Mouse (Mus musculus) adrenal gland (tissue): ENCODE measurements around the gene Pbx2.

Source experiments
- intact Hi-C: fragments of 180-260 bp; cut with DNase I; formaldehyde crosslinking; loops from one replicate; pipeline ENCODE4 v1.15.1; 2025

The Pbx2 gene

GRCm38 (mm10) chr17:34576577-34576976 lies 14.5 kb upstream of the Pbx2 start:
- intact Hi-C loops, result no loop called here

- intact Hi-C loops, result no loop called here
These were observed 13.0 kb upstream of the Pbx2 start for GRCm38 (mm10) chr17:34578070-34578469.

DNA sequence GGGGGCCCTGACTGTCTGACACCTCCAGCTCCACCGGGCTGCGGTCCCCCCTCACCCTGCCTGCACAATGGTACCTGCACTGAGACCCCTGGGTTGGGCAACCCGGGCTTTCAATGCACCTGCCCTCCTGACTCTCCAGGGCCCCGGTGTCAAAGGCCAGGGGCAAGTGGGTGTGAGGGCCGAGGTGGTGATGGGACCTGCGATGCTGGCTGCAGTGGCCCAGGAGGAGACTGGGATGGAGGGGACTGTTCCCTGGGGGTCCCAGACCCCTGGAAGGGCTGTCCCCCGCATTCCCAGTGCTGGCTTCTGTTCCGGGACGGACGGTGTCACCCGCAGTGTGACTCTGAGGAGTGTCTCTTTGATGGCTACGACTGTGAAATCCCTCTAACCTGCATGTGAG lies 8.5 kb upstream of the Pbx2 start:
- intact Hi-C loops, result no loop called here

- intact Hi-C loops, result no loop called here
These were observed 7.7 kb upstream of the Pbx2 start for GRCm38 (mm10) chr17:34583397-34583796.

- intact Hi-C loops, result no loop called here
These were observed 7.2 kb upstream of the Pbx2 start for GRCm38 (mm10) chr17:34583819-34584218.

- intact Hi-C loops, result no loop called here
These were observed 5.9 kb upstream of the Pbx2 start for GRCm38 (mm10) chr17:34585121-34585520.

- intact Hi-C loops, result no loop called here
These were observed 4.9 kb upstream of the Pbx2 start for GRCm38 (mm10) chr17:34585877-34586771.

DNA sequence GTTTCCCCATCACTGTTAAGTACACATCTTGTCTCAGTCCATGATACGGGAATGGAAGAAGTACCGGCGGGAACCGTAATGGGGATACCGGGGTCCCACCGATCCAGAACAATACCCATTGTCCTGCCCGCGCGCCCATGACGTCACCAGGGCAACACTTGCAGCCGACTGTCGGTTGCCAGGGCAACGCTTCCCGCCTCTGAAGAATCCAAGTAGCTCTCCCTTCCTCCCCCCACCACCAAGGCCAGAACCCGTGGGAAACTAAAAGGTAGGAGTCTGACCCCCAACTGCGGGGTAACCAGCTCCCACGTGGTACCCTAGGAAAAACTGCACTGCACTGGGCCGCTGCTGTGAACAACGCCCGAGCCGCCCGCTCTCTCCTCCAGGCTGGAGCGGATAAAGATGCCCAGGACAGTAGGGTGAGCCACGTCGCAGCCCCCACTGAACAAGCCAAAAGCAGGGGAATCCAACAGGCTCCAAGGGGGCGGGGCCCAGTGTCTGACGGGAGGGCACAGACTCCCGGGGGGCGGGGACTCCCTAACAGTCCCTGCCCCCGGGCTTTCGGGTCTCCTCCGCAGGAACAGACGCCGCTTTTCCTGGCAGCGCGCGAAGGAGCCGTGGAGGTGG lies 4.2 kb upstream of the Pbx2 start:
- intact Hi-C loops, result no loop called here

- intact Hi-C loops, result no loop called here
These were observed 3.6 kb upstream of the Pbx2 start for GRCm38 (mm10) chr17:34587423-34587811.

DNA sequence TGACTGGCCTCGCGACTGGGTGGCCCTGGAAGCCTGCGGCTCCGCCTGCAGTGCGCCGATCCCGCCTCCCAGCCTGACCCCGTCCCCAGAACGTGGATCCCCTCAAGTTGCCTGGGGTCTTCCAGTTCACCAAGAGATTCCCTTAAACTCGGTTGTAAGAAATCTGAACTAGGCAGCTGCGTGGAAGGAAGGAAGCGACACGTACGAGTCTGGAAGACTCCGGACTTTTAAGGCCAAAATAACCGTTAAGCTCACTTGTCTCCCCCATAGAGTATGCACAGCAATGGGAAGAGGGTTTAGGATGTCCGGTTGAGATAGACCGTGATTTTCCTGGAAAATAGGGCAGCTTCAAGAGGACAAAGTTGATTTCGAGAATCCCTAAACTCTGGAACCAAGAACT lies 3.3 kb upstream of the Pbx2 start:
- intact Hi-C loops, result no loop called here

- intact Hi-C loops, result no loop called here
These were observed 2.3 kb upstream of the Pbx2 start for GRCm38 (mm10) chr17:34588767-34589166.

DNA sequence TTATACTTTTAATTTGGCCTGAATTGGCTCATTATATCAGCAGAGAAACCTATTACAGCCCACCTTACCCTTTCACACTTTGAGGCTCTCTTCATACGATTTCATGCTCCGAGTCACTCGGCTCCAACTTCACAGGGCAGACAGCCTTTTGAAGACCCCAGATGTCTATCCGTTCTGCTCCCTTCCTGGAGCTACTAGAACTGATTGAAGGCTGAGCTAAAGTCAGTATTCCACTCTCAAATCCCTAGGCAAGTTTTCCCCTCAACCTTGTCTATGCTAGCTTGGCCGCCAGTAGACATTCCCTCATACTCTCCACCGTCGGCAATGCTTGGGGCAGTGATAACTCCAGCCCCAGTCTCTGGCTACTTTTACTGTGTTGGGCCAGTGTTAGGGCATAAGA lies 1.9 kb upstream of the Pbx2 start:
- intact Hi-C loops, result no loop called here

- intact Hi-C loops, result no loop called here
These were observed 1.4 kb upstream of the Pbx2 start, which contains the start of gene Gpsm3 for GRCm38 (mm10) chr17:34589681-34590101. Gpsm3 (plus strand) TSS chr17:34589806.

DNA sequence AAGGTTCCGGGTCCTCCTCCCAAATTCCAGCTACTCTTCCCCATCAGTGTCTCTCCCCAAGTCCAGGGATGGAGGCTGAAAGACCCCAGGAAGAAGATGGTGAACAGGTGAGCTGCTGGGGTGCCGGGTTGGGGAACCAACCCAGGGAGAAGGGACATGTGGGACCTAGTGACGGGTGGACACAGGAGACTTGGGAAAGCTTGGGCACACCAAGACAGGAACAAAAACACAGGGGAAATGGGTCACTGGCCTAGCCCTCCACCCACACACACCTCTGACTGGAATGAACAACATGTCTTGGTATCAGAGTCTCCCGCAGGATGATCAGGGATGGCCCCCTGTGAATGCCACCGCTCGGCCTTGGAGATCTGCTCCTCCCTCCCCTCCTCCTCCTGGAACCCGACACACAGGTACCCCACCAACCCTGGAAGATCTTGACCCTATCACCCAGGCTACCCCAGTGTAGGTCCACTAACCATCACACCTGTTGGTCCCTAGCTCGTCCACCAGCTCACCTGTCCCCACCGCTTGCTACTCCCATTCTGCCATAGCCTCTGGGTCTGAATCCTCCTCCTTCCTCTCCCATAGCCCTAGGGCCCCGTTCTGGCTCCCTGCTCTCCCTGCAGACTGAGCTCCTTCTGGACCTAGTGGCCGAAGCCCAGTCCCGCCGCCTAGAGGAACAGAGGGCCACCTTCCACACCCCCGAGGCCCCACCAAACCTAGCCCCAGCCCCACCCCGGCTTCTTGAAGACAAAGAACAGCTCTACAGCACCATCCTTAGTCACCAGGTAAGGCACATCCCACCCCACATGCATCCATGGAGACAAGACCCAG lies 695 bp upstream of the Pbx2 start:
- intact Hi-C loops, result no loop called here

GRCm38 (mm10) chr17:34591994-34592375 lies 919 bp downstream of the Pbx2 start:
- intact Hi-C loops, result no loop called here

DNA sequence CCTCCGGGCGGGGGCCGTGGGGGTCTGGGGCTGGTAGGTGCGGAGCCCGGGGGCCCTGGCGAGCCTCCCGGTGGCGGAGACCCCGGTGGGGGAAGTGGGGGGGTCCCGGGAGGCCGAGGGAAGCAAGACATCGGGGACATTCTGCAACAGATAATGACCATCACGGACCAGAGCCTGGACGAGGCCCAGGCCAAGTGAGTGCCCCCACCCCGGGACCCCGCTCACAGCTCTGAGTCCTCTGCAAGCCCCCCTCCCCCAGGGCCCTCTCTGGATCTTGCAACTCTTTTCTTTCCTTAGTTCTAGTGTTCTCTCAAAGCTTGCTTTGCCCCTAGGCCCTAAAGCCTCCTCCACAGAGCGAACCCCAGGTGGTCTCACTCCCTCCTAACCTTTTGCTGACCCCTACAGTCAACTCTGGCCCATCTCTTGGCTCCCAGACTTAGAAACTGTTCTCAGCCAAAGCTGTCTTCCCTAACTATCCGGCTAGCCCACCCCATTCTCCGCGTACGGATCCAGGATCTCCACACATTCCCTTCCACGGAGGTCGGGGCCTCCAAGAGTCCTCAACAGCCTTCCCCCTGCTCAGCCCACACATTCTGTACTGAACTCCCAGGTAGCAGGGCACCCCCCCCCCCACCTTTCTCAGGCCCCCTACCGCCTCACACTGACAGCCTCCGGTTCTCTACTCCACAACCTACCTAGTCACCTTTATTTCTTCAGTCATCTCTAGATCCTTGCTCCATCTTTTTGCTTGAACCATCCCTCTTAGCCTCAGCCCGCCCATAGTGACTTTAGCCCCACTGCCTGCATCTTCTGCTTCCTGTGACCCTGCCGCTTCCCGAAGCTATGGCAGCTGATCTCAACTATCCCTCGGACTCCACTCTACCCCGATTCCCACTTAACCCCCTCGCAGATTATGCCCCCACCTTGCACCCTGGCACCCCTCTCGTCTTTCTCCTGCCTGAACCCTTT lies 1.8 kb downstream of the Pbx2 start:
- intact Hi-C loops, result no loop called here

DNA sequence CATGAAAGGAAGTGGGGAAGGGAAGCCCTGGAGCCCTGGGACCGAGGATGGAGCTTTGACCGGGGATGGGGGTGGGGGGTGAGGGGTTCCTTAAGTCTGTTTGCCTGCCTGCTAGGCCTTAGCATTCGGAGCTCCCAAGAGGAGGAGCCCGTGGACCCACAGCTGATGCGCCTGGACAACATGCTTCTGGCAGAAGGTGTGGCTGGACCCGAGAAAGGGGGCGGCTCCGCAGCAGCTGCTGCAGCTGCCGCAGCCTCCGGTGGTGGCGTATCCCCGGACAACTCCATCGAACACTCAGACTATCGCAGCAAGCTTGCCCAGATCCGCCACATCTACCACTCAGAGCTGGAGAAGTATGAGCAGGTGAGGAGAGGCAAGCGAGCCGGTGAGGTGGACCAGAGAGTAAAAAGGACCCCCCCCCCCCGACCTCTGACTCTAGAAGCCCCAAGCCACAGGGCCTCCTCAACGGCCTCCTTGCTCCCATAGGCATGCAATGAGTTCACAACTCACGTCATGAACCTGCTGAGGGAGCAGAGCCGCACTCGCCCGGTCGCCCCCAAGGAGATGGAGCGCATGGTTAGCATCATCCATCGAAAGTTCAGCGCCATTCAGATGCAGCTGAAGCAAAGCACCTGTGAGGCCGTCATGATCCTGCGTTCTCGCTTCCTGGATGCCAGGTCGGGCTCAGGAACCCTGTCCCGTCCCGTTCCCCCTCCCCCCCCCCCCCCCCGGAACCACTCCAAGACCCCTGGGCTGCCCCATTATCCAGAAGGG lies 2.9 kb downstream of the Pbx2 start:
- intact Hi-C loops, result no loop called here

DNA sequence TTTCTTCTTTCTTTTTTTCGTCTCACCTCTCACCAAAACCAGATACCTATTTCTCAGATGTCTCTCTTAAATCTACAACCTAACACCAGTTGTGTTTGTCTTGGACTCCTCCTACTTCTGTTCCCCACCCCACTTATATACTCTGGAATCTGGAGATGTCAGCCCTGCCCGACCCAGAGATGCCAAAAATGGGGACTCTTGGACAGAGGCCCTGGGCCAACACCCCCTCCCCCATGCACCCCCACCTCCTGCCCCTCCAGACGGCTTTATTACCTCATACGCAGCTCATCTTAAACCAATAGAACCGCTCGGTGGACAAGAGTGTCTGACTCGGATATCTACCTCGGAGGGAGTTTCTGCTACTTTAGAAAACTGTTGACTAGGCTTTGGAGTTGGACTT lies 5.0 kb downstream of the Pbx2 start:
- intact Hi-C loops, result no loop called here

DNA sequence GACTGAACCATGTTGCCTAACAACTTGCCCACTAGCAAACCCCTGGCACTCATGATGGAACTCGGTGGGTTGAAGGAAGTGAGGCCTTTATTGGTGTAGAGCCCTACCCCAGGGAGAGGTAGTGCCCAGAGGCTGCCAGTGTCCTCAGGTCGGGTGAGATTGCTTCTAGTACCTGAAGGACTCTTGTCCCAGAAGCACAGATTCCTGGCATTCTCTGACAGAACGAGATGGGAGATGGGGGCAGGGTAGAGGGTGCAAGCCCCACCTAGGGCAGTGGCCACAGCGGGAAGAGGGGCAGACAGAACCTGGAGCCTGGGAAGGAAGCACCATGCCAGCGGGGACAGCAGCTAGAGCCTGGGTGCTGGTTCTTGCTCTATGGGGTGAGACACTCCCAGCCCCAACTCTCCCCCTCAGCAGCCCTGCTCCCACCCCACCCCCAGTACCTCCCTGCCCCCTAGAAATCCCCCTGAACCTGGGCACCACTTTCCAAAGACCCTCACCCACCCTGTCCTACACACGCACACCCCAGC lies 6.6 kb downstream of the Pbx2 start, which contains the start of gene Ager:
Ager (plus strand) TSS at position 297 of the 530 bp plus-strand sequence.
- intact Hi-C loops, result no loop called here

DNA sequence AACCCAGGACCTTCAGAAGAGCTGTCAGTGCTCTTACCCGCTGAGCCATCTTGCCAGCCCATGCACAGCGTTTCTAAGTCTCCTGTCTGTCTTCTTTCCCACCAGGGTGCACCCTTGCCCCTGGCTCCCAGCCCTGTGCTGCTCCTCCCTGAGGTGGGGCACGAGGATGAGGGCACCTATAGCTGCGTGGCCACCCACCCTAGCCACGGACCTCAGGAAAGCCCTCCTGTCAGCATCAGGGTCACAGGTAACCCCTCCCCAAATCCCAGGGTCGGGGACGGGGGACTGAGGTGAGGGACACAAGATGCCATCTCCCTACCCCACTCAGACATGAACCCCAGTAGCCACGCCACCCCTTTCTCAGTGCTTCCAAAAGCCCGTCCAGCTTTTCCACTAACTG lies 8.8 kb downstream of the Pbx2 start:
- intact Hi-C loops, result no loop called here
